Mouse (Mus musculus) v-Abl transformed pro-B cells (cell line): Measurements from ENCODE around the gene Mrpl42.

Source experiments
- in situ Hi-C, 2 experiments: fragments of 400-800 bp; cut with MboI; formaldehyde crosslinking; loops; one replicate each; pipeline ENCODE4 v1.15.1; 2025; ENCODE audit not compliant: unreplicated experiment in 2 of 2

Gene Mrpl42

GRCm38 (mm10) chr10:95525037-95525675, 23.4 kb upstream of the Mrpl42 start:
- in situ Hi-C loops: loop anchor here in 1 of 2 experiments (25.0 kb wide), 1 partner anchor 1087 kb away; the partner anchor contains the start of gene Btg1

GRCm38 (mm10) chr10:95517656-95518055, 15.9 kb upstream of the Mrpl42 start:
- in situ Hi-C loops: no loop called here

- in situ Hi-C loops: no loop called here
These were observed 13.7 kb upstream of the Mrpl42 start for GRCm38 (mm10) chr10:95515293-95515931.

GRCm38 (mm10) chr10:95514656-95515292, 13.0 kb upstream of the Mrpl42 start, which contains the start of gene Ube2n:
TSS of gene Ube2n (plus strand) at chr10:95515145.
- in situ Hi-C loops: no loop called here

- in situ Hi-C loops: no loop called here
These were observed 12.2 kb upstream of the Mrpl42 start for GRCm38 (mm10) chr10:95513768-95514556.

GRCm38 (mm10) chr10:95512635-95513034, 10.9 kb upstream of the Mrpl42 start:
- in situ Hi-C loops: no loop called here

GRCm38 (mm10) chr10:95509263-95509662, 7.5 kb upstream of the Mrpl42 start:
- in situ Hi-C loops: no loop called here

- in situ Hi-C loops: no loop called here
These were observed 7.1 kb upstream of the Mrpl42 start for GRCm38 (mm10) chr10:95508793-95509192.

- in situ Hi-C loops: no loop called here
These were observed 6.4 kb upstream of the Mrpl42 start for GRCm38 (mm10) chr10:95508126-95508525.

- in situ Hi-C loops: no loop called here
These were observed 2.6 kb upstream of the Mrpl42 start for GRCm38 (mm10) chr10:95504341-95504740.

GRCm38 (mm10) chr10:95503443-95504235, 1.9 kb upstream of the Mrpl42 start:
- in situ Hi-C loops: no loop called here

- in situ Hi-C loops: no loop called here
These were observed 707 bp downstream of the Mrpl42 start for GRCm38 (mm10) chr10:95501033-95501432.

GRCm38 (mm10) chr10:95494268-95494667, 7.5 kb downstream of the Mrpl42 start:
- in situ Hi-C loops: loop anchor here in 1 of 2 experiments (25.0 kb wide), 1 partner anchor 1082 kb away; no protein-coding TSS in a partner anchor

- in situ Hi-C loops: loop anchor here (5.0 to 25.0 kb wide), 3 partner anchors 405 to 1077 kb away; no protein-coding TSS in a partner anchor
These were observed 12.1 kb downstream of the Mrpl42 start for GRCm38 (mm10) chr10:95489653-95490052.

- in situ Hi-C loops: loop anchor here (5.0 to 25.0 kb wide), 6 partner anchors 155 to 1065 kb away; partner anchors contain the start of gene Cradd (in 1 of the 2)
These were observed 24.2 kb downstream of the Mrpl42 start for GRCm38 (mm10) chr10:95477516-95477915.

- in situ Hi-C loops: loop anchor here (5.0 to 25.0 kb wide), 6 partner anchors 154 to 1064 kb away; partner anchors contain the start of gene Cradd (in 1 of the 2)
These were observed 25.8 kb downstream of the Mrpl42 start for GRCm38 (mm10) chr10:95475923-95476322.

GRCm38 (mm10) chr10:95471889-95472547, 29.7 kb downstream of the Mrpl42 start:
- in situ Hi-C loops: loop anchor here (5.0 to 25.0 kb wide), 6 partner anchors 50 to 1060 kb away; no protein-coding TSS in a partner anchor

- in situ Hi-C loops: loop anchor here (5.0 to 25.0 kb wide), 6 partner anchors 49 to 1059 kb away; no protein-coding TSS in a partner anchor
These were observed 30.6 kb downstream of the Mrpl42 start for GRCm38 (mm10) chr10:95471186-95471585.

- in situ Hi-C loops: loop anchor here (5.0 to 25.0 kb wide), 3 partner anchors 37 to 1057 kb away; no protein-coding TSS in a partner anchor
These were observed 32.8 kb downstream of the Mrpl42 start for GRCm38 (mm10) chr10:95468894-95469293.
